Mouse (Mus musculus): ENCODE results near the gene Tmem267. TPM values are rescaled to one million over a fixed set of nuclear protein-coding genes. Genes with fewer than 3 reads are reported as not detected.

The Tmem267 gene
- polyA plus RNA-seq (2014; fragmentation: Illumina TruSeq; extraction: RNeasy Lipid Tissue Mini Kit (QIAGEN cat#74804); ENCODE audit: low read depth, low replicate concordance), result 19.2 TPM

DNA sequence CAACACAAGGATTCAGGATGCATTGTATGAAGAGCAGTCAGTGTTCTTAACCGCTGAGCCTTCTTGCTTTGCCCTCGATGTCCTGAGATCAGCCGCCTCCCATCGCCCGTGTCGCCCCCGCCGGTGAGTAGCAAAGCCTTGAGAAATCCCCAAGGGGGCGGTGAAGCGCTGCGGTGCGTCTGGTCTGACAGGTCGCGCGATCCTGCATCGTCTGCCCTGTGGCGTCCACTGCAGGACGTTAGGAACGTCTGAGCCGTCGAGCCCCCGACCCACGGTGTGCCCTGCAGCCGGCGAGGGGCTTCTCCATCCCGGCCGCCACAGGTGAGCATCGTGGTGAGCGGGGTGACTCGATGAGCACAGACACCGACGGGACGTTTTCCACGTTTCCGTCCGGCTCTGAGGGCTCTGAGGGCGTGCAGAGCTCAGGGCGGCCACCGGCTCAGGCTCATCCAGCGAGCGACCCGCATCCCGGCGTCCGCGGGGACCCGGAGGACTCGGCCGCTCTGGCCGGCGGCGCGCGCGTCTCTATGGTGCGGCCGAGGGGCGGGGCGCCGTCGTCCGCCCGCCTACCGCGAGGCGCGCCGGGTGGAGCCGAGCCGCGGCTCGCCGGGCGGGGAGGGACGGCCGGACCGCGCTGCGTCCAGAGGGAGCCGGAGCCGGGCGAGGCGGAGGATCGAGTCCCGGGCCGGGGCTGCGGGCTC lies at the start of gene Tmem267, which contains the start of gene 3110070M22Rik:
Gene Tmem267, plus strand, starts transcription at position 160 of the 701 bp plus-strand sequence.
Gene 3110070M22Rik, minus strand, starts transcription at position 504 of the 701 bp plus-strand sequence.

GRCm38 (mm10) chr13:119462596-119463560 lies 25.0 kb upstream of the Tmem267 start, which contains the start of gene 4833420G17Rik:
Gene 4833420G17Rik (plus strand): TSS chr13:119462768.

DNA sequence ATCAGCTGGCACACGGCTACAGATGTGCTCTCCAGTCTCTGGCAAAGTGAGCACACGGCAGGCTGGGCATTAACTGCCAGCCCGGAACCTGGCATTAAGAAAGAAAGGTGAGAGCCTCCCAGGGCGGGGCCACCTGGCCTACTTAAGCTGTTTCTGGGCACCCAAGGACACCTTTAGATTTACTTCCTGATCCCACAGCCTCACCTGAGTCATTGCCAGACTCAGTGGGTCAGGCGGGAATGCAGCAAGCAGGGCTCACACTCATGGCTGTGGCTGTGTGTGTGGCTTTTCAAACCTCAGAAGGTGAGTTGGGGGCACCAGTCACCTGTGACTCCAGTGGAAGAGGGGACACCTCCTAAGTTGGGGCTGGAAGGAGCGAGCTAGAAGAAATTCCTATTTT lies 135.8 kb downstream of the Tmem267 start, which contains the start of gene Ccl28:
Gene Ccl28, plus strand, starts transcription at position 186 of the 400 bp plus-strand sequence.

Other genes with a start within 250 kb of the Tmem267 start
- 254 TPM for gene Paip1, start 59.4 kb upstream of the Tmem267 start, polyA plus RNA-seq (2014; fragmentation: Illumina TruSeq; extraction: RNeasy Lipid Tissue Mini Kit (QIAGEN cat#74804); ENCODE audit: low read depth, low replicate concordance)
- 104 TPM for gene 4833420G17Rik, start 25.3 kb upstream of the Tmem267 start, polyA plus RNA-seq (2014; fragmentation: Illumina TruSeq; extraction: RNeasy Lipid Tissue Mini Kit (QIAGEN cat#74804); ENCODE audit: low read depth, low replicate concordance)
- gene 3110070M22Rik, start 344 bp downstream of the Tmem267 start, polyA plus RNA-seq (2014; fragmentation: Illumina TruSeq; extraction: RNeasy Lipid Tissue Mini Kit (QIAGEN cat#74804); ENCODE audit: low read depth, low replicate concordance), result not detected
- gene Ccl28, start 135.8 kb downstream of the Tmem267 start, polyA plus RNA-seq (2014; fragmentation: Illumina TruSeq; extraction: RNeasy Lipid Tissue Mini Kit (QIAGEN cat#74804); ENCODE audit: low read depth, low replicate concordance), result 338 TPM
- gene Hmgcs1, start 202.3 kb downstream of the Tmem267 start, polyA plus RNA-seq (2014; fragmentation: Illumina TruSeq; extraction: RNeasy Lipid Tissue Mini Kit (QIAGEN cat#74804); ENCODE audit: low read depth, low replicate concordance), result 554 TPM